Mouse (Mus musculus) gastrocnemius, postnatal 25 days (tissue): ENCODE measurements around the gene Stmnd1. TPM values are rescaled to one million over a fixed set of nuclear protein-coding genes. Genes with fewer than 3 reads are reported as not detected.
A peak's percentile ranks its signal among the peaks of the same experiment; 100 is the strongest.
"Not testable (repeated sequence)": the region's sequence is repeated elsewhere in the genome, so short reads cannot be mapped to it uniquely, and the experiment has no call there.

Experiments used
- DNase-seq: peaks from one replicate; pipeline ENCODE4 v3.0.0; 2022
- total RNA-seq, 2 experiments: library from RNA; stranded (reverse); gene quantifications; 1 replicate in 1 of 2; 2 replicates in 1 of 2; pipeline ENCODE4 v1.2.3; 2021

Gene Stmnd1
- total RNA-seq, 2 experiments from 2014 or later = 0.32 to 0.46 TPM

DNA sequence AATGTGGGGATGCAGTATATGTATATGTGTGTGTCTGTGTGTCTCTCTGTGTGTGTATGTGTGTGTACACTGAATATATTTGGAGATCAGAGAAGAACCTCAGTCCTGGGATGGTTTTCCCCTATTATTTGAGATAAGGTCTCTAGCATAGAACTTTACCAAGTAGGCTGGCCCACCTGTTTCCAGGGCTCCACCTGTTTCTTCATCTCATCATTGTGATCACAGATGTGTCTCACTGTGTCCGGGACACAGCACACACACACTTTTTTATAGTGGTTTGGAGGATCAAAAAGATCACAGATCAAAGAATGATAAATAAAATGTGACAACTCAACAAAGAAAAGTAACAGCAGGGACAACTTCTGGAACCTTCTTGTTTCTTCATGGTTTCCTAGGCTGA is 17.0 kb downstream of the Stmnd1 start:
- no peak for DNase-seq

DNA sequence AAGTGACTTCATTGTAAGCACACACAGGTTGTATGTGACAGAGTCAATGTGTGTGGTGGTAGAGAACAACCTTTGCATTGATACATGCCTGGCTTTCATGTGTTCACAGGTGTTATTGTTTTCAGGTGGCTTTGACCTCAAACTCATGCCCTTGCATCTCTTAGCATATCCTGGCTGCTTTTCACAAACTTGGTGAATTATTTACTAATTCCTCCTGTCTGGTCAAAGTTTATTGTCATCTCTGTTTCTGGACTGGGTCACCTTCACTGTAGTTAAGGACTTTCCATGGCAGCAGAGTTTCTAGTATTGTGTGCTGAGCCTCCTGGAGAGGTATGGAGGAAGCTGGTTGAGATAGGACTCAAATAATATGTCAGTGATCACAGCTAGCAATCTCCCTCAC is 20.8 kb downstream of the Stmnd1 start:
- no peak for DNase-seq

DNA sequence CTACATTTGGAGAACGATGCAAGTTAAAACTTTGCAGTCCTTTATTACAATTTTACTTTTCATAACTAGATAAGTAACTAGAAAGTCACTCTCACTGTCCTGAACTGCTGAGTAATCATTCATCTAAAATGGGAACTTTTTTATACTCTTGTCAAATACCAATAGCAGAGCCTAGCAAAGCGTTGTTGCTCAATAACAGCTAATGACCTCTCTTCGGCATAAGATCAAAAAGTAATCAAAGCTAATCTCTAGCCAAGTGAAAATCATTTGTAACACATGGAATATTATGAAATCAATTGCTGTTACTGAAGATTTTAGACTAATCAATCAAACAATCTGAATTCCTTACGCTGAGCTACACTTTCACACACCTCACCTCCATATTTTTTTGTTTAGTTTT is 24.2 kb downstream of the Stmnd1 start:
- no peak for DNase-seq

DNA sequence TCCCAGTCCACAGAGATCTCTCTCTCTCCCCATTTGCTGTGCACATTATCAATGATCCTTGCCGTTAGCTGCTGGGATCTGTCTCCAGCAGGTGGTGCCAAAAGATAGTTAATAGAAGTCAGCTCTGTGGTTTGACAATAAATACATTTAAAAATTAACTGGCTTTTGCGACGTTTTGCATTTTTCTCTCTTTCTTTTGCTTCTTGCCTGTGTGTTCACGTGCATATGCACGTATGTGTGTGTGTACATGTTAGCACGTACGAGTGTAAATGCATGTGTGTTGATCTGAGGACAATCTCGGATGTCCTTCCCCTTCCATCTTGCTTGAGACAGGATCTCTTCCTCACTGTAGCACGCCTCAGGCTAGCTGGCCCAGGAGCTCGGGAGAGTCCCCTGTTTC is 37.3 kb downstream of the Stmnd1 start:
- no peak for DNase-seq

DNA sequence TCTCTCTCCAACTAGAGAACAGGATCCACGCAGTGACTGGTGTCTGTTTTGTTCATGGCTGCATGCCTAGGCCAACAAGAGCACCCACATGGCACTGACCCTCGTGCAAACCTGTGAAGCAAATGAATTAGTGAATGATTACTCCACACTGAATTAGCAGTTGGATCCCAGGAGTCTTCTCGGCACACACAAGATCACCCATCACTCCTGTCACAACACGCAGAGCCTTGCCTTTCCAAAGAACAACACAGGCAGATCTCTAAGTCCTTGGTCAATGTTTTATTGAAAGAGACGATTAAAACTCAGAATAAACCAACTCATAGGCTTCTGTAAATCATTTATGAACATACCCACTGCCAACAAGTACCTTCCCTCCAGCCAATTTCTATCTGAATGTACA is 39.7 kb downstream of the Stmnd1 start:
- DNase-seq = no peak

DNA sequence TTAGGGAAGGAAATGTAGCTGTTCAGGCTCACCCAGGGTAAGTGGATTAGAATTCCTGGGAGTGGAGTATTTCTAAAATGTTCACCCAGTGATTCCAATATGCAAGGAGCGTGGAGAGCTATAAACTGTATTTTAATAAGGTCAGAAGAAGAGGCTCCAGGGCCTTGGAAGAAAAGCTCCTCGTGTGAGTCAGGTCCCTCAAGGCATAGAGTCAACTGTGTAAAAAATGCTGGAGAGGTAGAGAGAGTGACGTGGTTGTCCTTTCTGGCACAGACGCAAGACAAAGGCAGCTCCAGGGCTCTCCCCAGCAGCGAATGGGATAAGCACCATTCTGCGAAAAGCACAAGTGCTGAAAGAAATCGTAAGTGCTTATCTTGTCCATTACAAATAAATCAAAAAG is 41.6 kb downstream of the Stmnd1 start:
- no peak for DNase-seq

DNA sequence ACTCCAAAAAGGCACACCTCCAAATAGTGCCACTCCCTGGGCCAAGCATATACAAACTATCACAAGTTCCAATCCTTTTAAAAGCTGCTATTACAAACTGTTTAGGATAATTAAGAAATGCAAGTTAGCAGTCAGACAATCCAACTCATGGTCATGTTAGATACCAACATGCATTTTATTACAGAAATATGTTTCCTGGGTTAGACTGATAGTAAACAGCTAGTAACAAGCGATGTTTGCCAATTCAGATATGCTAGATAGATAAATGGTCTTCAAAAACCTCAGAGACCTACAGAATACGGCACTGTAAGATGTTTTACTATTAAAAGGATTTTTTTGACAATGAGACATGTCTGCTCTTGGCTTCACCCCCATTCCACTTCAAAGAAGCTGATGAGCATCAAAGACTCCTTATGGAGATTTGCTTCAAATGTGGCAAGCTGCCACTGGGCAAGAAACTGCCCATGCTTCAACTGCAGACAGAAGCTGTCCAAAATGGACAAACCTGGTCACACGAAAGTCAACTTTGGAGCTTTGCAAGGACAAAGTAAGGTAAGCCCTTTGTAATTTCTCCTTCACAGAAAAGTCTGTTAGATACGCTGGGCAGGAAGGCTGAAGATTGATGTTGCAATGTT is 52.9 kb downstream of the Stmnd1 start:
- DNase-seq = no peak

DNA sequence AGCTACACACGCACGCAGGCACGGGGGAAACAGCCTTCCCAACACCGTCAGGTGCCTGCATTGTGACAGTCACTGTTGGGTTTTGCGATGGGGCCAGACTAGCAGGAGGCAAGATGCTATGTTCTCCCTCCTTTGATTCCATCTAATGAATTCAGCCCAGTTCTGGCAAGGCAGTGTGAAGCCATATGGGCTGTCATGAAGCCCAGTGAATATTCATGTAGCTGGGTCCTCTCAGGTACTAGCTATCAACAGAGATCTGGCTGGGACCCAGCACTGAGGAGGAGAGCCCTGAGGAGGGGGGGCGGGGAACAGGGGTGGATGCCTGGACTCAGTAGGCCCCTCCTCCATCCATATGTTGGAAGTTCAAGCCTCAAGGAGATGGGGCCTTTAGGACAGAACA is 61.5 kb downstream of the Stmnd1 start:
- no peak for DNase-seq

DNA sequence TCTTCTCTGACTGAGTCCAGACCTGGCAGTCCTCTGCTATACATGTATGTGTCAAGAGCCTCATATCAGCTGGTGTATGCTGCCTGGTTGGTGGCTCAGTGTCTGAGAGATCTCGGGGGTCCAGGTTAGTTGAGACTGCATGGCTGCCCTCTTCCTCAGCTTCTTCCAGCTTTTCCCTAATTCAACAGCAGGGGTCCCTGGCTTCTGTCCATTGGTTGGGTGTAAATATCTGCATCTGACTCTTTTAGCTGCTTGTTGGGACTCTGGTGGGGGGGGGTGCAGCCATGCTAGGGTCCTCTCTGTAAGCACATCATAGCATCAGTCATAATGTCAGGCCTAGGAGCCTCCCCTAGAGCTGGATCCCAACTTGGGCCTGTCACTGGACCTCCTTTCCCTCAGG is 62.8 kb downstream of the Stmnd1 start:
- DNase-seq = not testable (repeated sequence)

DNA sequence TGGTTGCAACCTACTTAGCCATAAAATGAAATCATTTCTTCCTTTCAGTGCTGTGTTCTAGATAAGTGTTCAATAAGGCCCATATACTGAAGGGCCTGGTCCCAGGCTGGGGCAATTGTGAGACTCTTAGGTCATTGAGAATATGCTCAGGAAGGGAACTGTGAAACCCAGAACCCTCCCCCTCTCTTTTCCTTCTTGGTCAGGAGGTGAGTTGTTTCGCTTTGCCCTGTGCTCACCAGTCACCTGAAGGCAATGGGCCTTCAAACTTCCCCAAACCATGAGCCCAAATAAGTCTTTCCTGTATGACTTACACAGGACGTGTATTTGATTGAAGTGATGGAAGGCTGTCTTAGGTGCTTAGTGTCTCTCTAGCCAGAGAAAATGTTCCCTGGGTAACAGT is 64.3 kb downstream of the Stmnd1 start:
- no peak for DNase-seq

DNA sequence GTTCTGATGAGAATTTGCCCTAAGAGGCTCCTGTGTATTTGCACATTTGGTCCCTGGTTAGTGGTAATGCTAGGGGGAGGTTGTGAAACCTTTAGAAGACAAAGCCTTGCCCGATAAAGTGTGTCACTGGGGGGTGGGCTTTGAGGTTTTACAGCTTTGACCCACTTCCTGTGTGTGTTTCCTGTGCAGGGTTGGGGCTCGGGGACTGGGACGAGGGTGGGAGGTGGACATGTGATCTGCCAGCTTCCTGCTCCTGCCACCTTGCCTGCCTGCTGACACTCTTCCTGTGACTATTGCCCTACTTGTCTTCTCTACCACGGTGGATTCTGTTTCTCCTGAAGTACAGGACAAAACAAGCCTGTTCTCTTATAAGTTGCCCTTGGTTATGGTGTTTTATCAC is 66.4 kb downstream of the Stmnd1 start:
- DNase-seq = peak; percentile 41

DNA sequence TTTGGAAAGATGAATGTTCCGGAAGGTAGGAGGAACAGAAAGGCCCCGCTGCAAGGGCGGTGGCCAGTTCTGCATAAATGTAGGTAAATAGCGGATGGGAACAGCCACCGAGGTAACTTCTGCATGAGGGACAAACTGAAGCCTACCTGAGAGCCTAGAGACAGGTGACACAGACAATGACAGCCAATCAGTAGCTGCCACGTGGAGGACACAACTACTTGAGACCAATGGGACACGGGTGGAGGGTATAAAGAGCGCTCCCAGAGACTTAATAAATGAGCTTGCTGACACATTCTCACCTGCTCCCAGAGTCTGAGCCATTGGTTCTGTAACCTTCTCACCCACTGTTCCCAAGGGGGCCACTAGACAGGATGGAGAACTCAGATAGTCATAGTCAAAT is 67.1 kb downstream of the Stmnd1 start:
- no peak for DNase-seq

DNA sequence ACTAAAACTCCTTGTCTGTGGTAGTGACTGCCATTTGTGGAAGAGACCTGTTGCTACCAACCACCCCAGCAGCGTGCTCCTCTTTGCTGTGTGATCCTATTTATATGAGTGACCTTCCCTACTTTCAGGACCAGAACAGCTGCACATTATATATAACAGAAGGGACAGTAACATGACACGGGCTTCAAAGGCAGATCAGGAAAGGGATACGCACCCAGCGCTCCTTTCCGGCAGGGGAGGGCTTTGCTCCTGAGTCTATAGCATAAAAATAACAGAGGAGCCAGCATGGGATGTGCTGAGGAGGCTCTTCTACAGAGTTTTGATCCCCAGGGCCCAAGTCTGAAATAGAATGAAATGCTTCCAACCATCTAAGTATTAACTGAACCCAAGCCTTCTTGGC is 67.9 kb downstream of the Stmnd1 start:
- DNase-seq = peak; percentile 60

DNA sequence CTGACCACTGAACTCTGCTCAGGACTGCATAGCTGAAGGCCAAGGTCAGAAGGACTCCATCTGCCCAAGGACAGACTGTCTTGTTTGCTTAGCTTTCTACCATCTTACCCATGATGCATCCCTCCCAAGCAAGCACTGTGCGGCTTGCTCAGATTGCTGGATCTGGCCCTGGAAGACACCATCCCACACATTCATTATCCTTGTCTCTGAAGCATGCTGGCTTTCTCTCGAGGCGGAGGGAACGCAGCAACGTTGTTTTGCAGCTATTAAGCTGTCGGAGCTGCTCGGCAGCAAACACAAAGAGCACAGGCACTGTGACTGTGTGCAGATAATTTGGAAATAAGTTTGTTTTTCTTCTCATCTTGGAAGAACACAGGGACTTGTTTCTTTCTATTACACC is 69.7 kb downstream of the Stmnd1 start:
- no peak for DNase-seq

DNA sequence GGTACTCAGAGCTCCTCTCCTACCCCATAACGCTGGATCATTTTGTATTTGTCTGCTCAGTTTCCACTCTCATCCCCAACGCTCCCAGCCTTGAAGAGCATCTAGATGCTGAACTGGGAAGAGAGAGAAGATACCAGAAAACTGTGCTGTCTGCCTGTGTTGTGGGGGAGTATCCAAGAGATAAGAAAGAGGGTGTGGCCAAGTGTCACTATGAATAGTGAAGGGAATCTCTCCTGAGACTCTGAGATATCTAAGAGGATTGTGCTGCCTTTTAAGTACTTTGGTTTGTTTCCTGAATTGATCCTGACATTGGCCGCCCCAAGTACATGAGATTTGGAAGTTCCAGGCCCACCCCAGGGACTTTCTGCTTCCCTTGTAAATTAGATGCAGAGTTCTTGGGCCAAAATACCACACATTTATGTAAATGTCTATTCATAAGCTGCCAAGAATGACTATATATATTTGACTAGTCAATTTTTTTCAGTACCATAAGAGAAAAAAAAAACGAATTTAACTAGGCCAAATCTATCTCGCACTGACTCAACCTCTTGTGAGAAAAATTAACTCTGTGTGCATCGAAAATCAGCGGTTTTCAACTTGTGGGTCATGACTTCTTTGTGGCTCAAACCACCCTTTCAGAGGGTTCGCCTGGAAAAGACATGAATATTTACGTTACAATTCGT is 73.5 kb downstream of the Stmnd1 start:
- no peak for DNase-seq

DNA sequence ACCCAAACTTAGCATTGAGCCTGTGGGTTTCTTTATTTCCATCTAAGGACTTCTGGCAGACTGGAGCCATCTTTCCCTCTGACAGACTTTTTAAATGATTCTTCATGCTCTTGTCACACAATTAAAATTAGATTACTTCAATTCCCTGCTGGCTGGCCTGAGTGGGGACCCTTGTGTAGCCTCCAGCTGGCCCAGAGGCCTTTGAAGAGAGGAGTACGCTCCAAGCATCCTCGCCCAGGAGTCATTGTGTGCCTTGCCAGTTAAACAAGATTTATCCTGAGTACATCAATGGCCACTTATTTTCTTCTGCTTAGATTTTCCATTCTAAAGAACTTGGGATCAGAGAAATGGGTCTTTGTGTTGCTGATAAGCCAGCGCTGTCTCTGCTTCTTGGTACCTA is 76.1 kb downstream of the Stmnd1 start:
- no peak for DNase-seq

Other genes with a start within 250 kb of the Stmnd1 start
- gene Rbm24, start 144.7 kb downstream of the Stmnd1 start, total RNA-seq = 100 to 1,000 TPM; 129 to 151 TPM
- gene Cap2, start 228.1 kb downstream of the Stmnd1 start, total RNA-seq = 100 to 1,000 TPM; 281 to 304 TPM